Mouse (Mus musculus) spleen, postnatal 10 days (tissue): ENCODE measurements around the gene Alpk3.
A peak's percentile ranks its signal among the peaks of the same experiment; 100 is the strongest.

Experiments used
- DNase-seq, 2 experiments: peaks; one replicate each; pipeline ENCODE4 v3.0.0; 2021 to 2022; ENCODE audit warnings: low spot score in 2 of 2

Alpk3 gene

DNA sequence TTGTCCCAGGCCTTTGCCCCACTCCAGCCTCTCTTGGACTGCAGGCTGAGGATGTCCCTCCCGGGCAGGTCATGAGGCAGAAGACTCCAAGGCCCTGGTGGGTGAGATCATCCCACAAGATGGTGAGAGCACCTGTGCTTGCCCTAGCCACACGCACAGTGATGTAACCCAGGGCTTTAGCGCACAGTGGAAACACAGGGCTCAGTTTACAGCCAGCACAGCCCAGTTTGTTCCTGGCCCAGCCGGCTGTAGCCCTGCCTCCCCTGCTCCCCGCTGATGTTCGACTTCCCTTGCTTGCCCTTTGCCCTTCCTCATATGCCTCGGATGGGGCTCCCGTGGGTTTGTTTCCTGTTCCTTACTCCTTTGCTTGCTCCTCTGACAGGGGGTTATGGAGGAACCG lies 17.1 kb downstream of the Alpk3 start:
- DNase-seq: no peak

DNA sequence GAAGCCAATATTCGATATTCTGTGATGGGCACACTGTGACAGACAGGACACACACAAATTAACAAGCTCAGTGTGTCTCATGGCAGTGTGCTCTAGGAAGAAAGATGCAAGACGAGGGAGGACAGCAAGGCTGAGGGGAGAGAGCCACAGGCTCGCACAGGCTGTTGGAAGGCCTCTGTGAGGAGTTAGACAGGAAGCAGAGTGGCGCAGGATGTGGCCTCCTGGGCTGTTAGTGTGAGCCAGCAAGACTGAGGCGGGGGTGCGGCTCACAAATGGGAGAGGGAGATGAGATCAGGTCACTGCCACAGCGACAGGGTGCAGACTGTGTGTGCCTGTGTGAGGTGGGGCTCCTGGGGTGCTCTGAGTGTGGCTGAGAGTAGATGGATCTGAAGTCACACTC lies 17.9 kb downstream of the Alpk3 start:
- peak in 1 of 2 experiments; percentile 39 for DNase-seq

DNA sequence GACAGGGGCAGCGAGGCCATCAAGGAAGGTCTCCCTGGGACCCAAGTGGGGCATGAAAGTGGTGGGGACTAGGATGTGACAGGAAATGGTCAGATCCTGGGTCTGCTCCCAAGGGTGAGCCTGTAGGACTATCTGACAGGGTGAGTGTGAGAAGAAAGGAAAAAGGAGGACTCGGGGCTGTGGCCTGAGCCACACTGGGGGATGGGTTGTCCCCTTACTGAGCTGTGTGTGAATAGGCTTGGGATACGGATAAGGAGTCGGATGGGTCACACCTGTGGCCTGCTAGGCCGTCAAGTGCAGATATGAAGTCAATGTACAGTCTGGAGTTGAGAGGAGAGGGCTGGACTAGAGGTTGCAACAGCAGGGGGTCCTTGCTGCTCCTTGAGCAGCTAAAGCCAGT lies 18.3 kb downstream of the Alpk3 start:
- DNase-seq: no peak

DNA sequence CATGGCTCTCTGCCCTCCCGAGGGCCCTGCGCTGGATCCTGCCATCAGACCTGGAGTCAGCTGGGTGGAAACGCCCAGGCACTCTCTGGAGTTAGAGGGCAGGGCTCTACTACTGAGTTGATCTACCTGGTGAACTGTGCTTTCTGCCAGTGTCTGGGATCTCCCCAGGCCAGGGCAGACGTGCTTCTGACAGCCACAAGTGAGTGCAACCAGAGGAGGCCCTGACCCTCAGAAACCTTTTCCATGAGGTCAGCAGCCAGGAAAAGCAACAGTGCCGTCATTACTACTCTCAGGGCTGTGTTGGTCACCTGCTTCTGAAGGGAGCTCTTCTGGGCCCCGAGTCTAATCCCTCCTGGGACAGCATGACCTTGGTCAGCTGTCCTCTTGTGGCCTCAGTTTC lies 19.6 kb downstream of the Alpk3 start:
- DNase-seq: no peak

DNA sequence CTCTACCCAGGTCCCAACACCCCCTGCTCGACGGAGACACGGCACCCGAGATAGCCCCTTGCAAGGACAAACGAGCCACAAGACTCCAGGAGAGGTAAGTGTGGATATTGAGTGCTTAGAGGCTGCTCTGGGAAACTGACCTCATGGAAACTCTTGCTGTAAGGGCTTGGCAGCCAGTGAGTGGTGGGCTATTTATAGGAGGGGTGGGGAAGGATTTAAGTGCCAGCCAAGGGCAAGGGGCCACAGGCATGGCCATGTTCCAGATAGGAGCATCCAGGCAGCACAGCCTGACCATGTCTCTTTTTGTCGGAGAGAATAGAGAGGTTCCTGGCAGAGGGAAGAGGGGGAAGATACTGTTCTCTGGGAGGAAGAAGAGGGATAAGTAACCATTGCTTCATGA lies 21.3 kb downstream of the Alpk3 start:
- DNase-seq: no peak

DNA sequence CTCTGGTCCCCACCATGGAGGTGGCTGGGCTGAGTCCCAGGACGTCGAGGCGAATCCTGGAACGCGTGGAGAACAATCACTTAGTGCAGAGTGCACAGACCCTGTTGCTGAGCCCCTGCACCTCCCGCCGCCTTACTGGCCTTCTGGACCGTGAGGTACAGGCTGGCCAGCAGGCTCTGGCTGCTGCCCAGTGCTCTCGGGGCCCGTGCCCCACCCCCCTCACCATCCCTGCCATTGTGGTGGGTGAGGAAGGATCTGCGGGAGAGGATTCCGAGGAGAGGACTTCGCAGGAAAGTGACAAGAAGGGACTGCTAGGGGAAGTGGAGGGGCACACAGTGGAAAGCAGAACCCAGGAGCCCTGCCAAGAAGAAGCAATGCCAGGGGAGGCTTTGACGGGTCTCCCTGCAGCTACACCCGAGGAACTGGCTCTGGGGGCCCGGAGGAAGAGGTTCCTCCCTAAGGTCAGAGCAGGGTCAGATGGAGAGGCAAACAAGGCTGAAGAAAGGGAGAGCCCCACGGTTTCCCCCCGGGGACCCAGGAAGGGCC lies 36.1 kb downstream of the Alpk3 start:
- DNase-seq: no peak

DNA sequence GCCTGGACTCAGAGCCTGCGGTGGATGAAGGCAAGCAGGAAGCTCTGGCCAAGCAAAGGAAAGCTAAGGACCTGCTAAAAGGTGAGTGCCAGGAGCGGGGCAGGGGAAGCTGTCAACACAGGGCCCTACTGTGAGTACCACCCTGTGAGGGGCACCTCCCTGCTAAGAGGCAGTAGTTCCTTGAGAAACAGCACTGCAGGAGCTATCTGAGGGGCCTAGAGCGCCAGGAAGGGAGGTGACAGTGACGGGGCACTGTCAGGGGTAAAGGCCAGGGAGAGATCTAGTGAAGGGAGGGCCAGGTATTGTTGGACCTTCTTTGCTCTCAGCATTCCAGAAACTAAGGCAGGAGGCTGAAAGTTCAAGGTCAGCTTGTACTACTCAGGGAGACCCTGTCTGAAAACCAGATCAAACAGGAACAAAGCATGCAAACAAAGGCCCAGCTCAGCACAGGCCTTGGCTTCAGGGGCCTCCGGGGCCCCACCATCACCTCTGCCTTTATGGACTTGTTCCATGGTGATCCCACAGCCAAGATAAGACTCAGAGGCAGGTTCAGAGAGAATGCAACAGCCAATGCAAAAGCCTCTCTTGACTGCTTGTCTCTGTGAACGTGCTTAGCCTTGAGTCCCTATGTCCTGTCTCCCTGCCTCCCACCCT lies 36.8 kb downstream of the Alpk3 start:
- DNase-seq: no peak

DNA sequence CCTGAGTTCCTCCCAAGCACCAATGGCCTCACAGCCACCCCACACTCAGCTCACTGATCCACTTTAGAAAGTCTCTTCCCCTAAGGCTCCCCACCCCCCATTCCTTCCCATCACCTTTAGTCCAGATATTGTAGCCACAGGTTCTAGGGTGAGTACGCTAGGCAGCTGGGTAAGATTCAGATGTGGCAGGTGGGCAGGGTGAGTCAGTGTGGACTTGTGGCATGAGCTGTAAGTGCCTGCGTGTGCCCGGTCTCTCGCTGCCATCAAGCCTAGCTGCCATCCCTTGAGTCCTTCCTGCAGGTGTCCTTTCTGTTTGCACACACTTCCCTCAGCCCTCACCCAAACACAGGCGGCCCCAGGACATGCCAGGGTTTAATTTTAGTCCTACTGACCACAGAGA lies 42.9 kb downstream of the Alpk3 start:
- DNase-seq: no peak

DNA sequence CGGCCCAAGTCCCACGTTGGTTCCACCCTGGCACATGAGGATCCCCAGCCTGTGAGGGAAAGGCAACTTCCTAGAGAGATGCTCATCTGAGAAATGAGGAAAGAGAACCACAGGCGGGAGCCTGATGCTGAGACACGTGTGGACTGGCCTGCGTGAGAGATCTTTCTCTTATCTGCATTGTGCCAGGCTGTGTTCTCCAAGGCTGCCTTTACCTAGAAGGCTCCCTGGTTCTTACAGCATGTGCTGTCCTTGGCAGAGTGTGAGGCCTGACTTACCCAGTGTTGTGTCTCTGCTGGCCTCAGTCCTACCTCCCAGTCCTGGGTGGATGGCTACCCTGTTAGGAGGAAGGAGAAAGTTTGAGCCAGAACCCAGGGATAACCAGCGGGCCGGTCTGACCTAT lies 45.5 kb downstream of the Alpk3 start:
- DNase-seq: no peak

DNA sequence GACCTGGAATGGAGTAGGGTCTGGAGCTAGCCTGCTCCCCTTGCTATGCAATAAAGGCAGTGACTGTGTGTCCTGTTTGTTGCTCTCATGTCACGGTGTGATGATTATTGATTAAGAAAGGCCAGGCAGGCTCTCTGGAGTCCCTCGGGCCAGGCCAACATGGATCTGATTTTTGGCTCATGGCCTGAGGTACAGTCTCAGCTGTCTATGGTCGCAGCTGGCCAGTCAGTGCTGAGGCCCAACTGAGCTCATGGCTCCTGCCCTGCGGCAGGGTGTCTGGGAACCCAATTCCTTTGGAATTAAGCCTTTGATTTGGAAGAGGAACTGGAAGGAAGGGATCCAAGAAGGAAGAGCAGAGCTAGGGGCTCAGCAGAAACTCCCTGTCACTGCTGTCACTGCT lies 48.1 kb downstream of the Alpk3 start:
- no peak for DNase-seq

DNA sequence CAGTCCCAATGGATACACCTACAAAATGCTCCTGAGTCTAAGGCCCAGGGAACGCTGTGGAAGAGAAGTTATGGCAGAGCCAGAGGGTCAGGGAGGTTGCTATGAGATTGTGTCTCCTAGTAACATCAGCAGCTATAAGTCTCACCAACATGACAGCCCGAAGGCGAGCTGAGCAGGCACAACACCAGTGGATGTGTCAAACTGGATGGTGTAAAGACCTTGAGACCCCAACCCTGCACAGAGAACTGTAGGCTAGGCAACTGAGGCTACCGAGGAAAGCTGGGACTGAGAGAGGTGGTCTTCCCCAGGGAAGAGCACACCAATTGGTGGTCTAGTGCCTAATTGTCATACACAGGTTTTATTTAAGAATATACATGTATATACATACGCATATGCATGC lies 50.8 kb downstream of the Alpk3 start:
- no peak for DNase-seq

DNA sequence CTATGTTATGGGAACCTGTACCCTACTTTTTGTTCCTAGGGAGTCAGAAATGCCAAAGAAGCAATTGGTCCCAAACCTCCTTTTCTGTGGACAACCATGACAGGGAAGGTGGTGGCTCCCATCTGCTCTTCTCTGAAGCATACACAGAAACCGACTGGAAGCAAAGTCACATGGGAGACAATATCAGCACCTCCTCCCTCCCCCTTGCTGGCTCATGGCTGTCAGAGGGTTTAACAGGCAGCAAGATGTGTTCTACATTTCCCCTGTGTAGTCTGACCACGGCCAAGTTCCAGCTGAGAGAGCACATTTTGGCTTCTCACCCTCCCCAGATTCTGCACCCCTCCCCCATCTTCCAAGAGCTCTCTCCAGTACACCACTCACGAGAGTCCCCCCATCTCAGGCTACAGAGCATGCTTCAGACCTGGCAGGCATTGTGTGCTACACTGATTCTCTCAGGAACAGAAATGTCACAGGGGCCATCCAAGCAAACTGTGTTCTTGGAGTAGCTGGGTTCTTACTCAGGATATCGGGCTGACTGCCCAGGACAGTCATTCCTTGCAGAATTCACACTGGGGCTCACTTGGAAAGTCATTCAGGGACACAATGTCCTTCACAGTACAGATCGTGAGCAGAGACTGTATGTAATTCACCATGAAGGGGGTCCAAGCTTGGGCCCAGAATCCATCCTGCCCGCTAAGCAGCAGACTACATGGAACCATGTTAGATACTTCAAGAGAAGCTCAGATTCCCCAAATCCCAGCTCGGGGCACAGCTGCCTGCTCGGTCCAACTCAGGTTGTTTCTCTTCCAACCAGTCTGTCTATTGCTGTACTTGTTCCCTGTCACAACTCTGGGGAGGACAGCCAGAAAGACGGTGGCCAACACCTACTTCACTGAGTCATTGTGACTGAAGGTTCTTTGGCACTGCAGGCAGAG lies 52.6 kb downstream of the Alpk3 start:
- DNase-seq: no peak

DNA sequence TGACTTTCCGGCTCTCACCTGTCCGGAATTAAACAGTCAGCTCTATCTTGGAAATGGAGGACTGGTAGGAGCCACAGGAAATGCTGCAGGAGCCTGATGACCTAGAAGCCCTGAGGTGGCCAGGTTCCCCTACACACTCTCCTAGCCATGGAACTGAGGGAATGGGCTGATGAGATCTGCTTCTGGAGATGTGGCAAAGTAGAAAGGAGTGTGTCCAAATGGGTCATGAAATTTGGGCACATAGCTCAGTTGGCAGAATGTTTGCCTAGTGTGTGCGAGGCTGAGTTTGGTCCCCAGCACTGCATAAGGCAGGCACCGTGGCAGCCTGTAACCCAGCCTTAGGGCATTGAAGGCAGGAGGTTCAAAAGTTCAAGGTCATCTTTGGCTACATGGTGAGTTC lies 53.4 kb downstream of the Alpk3 start:
- no peak for DNase-seq

DNA sequence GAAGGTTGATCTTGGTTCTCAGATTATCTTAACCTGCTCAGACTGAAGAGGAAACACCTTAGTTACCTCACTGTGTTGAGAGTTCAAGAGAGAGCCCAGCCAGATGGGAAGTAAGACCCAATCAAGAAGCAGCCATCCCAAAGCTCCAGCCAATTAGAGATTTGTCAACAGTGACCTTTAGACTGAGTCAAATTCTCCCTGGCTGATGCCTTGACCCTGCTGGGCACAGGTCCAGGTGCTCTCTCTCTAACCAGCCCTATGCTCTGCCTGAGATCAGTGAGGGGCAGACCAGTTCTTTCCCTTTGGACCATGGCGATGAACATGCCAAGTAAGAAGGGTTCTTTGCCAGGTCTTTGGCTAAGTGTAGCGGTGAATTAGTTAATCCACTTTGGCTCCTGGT lies 54.3 kb downstream of the Alpk3 start:
- DNase-seq: no peak

DNA sequence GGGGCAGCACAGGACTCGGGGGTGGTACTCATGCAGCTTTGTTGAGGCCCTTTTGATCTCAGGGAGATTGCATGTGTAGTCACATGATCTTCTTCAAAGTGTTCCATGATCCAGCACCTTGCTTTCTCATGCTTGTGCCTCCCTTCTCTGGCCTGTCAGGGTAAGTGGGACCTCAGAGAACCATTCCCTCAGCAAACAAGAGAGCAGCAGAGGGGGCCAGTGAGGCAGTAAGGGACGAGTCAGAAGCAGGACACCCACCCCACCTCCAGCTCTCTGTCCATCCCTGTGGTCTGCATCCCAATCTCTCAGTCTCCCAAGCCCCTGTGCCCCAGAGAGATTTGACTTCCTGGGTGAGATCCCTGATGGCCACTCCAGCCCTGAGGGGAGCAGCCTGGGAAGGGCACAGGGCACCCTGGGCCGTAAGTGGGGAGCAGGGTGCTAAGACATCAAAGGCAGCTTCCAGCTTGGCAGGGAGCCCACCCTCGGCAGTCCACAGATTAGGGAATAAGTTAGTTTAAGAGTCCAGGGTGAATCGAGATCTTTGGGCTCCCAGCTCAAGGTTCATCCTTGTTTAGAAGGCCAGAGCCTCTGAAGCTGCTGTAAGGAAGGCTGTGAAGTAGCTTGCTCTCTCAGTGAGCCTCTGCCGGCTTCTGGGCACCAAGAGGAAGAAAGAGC lies 55.4 kb downstream of the Alpk3 start:
- DNase-seq: no peak

DNA sequence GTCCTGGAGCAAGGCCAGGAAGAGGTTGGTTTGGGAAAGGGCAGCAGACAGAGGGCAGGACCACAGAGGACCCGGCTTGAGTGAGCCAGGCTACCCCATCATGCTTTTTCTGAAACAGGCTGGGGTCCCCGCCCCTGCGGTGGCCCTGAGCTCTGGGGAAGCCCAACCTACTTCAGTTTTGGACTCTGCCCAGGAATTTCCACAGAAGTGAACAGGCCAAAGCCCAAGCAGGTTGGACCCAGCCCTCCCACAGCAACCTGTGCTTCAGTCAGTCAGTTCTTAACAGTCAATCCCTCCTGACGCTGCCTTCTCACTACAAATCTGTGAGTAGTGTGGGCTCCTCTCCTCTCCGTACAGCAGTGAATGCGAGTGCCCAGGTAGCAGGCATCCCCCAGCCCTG lies 57.2 kb downstream of the Alpk3 start, which contains the start of gene Slc28a1:
Slc28a1 (plus strand) TSS at position 245 of the 400 bp plus-strand sequence.
- no peak for DNase-seq

DNA sequence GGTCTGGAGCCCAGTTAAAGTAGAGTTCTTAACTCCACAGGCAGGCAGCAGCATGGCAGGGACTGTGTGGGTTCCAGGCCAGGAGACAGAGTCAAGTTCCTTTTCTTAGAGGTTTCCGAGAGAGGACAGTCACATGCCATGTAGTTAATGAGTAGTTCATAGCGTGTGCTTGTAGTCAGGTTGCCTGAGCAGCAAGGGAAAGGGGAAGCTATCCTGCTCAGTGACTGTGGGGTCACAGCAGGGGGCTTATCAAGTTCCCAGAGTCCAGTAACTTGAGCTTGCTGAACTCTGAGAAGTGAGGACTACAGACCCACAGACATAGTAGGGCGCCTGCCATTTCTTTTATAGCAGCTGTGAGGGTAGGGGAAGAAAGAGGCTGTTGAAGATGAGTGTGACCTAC lies 63.7 kb downstream of the Alpk3 start:
- no peak for DNase-seq

DNA sequence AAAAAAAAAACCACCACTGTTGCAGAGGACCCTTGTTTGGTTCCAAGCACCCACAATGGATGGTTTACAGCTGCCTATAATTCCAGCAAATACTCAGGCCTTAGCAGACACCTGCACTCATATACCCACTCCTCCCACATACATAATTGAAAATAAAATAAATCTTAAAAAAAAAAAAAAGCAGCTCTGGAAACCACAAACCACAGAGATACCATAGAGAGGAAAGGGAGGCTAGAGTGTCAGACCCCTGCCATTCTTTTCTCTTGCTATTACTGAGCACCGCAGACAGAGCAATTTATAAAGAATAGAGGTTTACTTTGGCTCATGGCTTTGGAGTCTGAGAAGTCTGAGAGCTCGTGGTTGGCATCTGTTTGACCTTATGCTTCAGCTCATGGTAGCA lies 65.4 kb downstream of the Alpk3 start:
- no peak for DNase-seq

DNA sequence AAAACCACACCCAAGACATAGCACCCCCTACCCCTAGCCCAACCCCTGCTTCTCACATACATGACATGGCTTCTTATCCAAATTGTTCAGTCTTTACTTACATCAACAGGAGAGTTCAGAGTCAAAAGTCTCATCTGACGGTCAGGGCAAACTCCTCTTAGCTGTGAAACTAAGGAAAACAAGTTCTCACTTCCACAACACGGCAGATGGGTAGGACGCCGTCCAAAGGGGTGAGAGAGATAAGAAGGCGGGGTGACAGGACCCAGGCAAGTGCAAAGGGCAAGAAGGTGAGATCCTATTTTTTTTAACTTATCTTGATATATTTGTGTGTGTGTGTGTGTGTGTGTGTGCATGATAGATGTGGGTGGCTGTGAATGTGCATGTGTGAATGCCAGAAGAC lies 66.2 kb downstream of the Alpk3 start:
- DNase-seq: no peak

DNA sequence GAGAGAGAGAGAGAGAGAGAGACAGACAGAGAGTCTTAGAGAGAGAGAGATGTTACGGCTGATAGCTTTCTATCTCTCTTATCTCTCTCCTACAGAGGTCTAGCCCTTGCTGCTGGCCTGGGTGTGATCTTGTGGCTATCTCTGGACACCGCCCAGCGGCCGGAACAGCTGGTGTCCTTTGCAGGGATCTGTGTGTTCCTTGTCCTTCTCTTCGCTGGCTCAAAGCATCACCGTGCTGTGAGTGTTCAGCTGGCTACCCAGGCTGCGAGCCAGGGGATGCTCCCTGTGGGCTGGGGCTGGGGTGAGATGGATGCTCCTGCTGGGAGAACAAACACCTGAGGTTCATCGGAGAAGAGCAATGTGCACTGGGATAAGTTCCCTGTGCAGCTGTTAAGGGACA lies 67.4 kb downstream of the Alpk3 start:
- peak in 1 of 2 experiments; percentile 39 for DNase-seq

DNA sequence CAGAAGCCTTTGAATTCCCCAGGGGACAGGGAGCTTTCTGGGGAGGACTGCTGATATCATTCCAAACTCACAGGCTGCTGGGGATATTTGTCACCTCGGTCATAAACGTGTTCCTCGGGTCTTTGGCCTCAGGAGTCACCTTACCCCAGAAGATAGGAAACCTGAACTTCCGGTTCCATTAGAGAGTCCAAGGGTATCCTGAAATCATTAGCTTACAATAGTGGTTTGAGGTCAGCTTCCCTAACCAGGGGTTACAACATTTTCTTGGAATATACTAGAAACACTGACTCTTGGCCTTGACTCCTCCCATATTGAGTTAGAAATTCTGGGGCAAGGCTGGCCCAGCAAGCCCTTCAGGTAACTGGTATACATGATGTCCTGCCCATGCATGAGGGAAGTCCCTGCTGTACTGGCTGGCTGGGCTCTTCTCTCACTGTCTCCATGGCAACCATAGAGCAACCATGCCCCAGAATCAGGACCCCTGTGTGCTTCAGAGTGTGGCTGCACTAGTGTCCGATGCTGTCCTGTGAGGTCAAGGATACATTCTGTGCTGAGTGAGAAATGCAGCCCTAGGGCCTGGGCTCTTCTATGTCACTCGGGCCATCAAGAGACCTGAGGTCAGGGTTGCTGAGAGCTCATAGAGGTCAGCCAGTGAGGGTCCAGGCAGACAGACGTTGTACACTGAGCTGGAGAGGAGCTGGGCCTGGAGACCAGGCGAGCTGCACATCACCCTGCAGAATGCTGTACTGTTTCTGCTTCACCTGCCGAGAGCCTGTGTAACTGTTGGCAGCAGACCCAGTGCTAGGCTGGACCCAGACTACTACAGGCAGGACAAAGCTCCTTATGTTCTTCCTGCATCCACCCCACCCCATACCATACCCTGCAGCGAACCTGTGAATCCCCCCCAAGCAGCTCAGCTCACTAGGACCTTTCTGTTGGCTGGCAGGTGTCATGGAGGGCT lies 68.1 kb downstream of the Alpk3 start:
- DNase-seq: no peak
